Mouse (Mus musculus) CH12F3 (cell line): ENCODE measurements around the gene Vwa2.

Experiments used
- in situ Hi-C: fragments of 300-500 bp; cut with MboI; formaldehyde crosslinking; loops from 2 replicates; pipeline ENCODE4 v1.14.3; 2020; ENCODE audit warnings: low sequenced_read_pairs

The Vwa2 gene

GRCm38 (mm10) chr19:56873816-56874600 is at the start of gene Vwa2:
Gene Vwa2 (plus strand): TSS chr19:56874249.
- in situ Hi-C loops, result no loop called here

GRCm38 (mm10) chr19:56826047-56826631 is 47.9 kb upstream of the Vwa2 start, which contains the start of gene Tdrd1:
Gene Tdrd1 (plus strand): TSS chr19:56826209.
- in situ Hi-C loops, result no loop called here

- in situ Hi-C loops, result no loop called here
Observed at GRCm38 (mm10) chr19:56828305-56828704, 45.7 kb upstream of the Vwa2 start.

- in situ Hi-C loops, result no loop called here
Observed at GRCm38 (mm10) chr19:56829267-56829666, 44.8 kb upstream of the Vwa2 start.

- in situ Hi-C loops, result no loop called here
Observed at GRCm38 (mm10) chr19:56830163-56830562, 43.9 kb upstream of the Vwa2 start.

GRCm38 (mm10) chr19:56835340-56835739 is 38.7 kb upstream of the Vwa2 start:
- in situ Hi-C loops, result no loop called here

- in situ Hi-C loops, result no loop called here
Observed at GRCm38 (mm10) chr19:56838942-56839706, 34.9 kb upstream of the Vwa2 start.

GRCm38 (mm10) chr19:56842974-56843373 is 31.1 kb upstream of the Vwa2 start:
- in situ Hi-C loops, result no loop called here

GRCm38 (mm10) chr19:56852590-56852989 is 21.5 kb upstream of the Vwa2 start:
- in situ Hi-C loops, result no loop called here

- in situ Hi-C loops, result no loop called here
Observed at GRCm38 (mm10) chr19:56856455-56856854, 17.6 kb upstream of the Vwa2 start.

GRCm38 (mm10) chr19:56867701-56868100 is 6.3 kb upstream of the Vwa2 start:
- in situ Hi-C loops, result no loop called here

GRCm38 (mm10) chr19:56874601-56875315 is 709 bp downstream of the Vwa2 start:
- in situ Hi-C loops, result no loop called here

GRCm38 (mm10) chr19:56877364-56877763 is 3.3 kb downstream of the Vwa2 start:
- in situ Hi-C loops, result no loop called here

GRCm38 (mm10) chr19:56887879-56888278 is 13.8 kb downstream of the Vwa2 start:
- in situ Hi-C loops, result no loop called here

- in situ Hi-C loops, result no loop called here
Observed at GRCm38 (mm10) chr19:56888654-56889053, 14.6 kb downstream of the Vwa2 start.

GRCm38 (mm10) chr19:56891438-56891837 is 17.4 kb downstream of the Vwa2 start:
- in situ Hi-C loops, result no loop called here

- in situ Hi-C loops, result no loop called here
Observed at GRCm38 (mm10) chr19:56892586-56892985, 18.5 kb downstream of the Vwa2 start.

GRCm38 (mm10) chr19:56893326-56893725 is 19.3 kb downstream of the Vwa2 start:
- in situ Hi-C loops, result no loop called here

- in situ Hi-C loops, result no loop called here
Observed at GRCm38 (mm10) chr19:56897654-56898053, 23.6 kb downstream of the Vwa2 start.

GRCm38 (mm10) chr19:56904095-56904494 is 30.0 kb downstream of the Vwa2 start:
- in situ Hi-C loops, result loop anchor here (25.0 kb wide), 1 partner anchor 233 kb away; no protein-coding TSS in a partner anchor

GRCm38 (mm10) chr19:56905395-56905794 is 31.3 kb downstream of the Vwa2 start:
- in situ Hi-C loops, result loop anchor here (25.0 kb wide), 1 partner anchor 232 kb away; no protein-coding TSS in a partner anchor
